Mouse (Mus musculus): ENCODE results near the gene Mob4. TPM values are rescaled to one million over a fixed set of nuclear protein-coding genes. Genes with fewer than 3 reads are reported as not detected.

Mob4 gene
- polyA plus RNA-seq, 1 experiment from 2014 or later: 121 TPM

DNA sequence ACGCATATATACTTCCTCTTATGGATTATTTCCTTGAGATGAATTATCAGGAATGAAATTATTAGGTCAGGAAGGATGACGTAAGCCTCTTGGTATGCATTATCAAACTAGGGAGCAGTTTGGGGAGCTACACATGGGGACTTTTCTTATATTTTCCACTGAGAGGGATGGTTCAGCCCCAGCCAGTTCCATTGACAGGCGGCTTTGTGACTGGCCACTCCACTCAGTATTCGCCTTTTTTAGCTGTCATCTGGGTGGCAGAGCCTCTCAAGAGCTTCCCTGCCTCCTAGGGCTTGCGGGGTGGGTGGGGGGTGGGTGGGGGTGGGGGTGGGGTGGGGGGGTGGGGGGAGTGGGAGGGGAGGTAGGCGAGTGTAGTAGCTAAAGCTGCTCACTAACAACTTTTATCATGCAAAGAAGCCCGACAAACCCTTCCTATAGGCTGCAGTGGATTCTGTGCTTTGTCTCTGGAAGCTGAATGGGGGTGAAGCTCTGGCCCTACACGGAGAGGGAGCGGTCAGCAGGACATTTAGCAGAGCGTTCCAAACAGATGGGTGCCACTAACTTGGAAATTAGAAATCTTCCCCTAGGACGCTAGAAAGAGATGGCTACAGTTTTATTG is 55.7 kb downstream of the Mob4 start:
- Histone ChIP-seq H3K36me3 (ENCODE audit: control insufficient read depth, insufficient read depth, low read length) (peaks cover 20% of the 10 kb centered on the region; the same call in 1 of the 2 replicates), H3K9me3 (ENCODE audit: control insufficient read depth, low read length) (no peaks in the 10 kb centered on the region), H3K4me2 (ENCODE audit: low read length) (0 out of 2 replicates have a peak overlapping the region, but pooled peaks have one; percentile 27), H3K4me1 (ENCODE audit: control insufficient read depth in 2 of 2, insufficient read depth in 2 of 2, low read length in 2 of 2) (no peaks in the 10 kb centered on the region; a peak in 1 of 4 replicates), H3K27me3 (ENCODE audit: control insufficient read depth, insufficient read depth, low read length) (no peaks in the 10 kb centered on the region), H3K27ac (replicated peaks in 1 of 2; ENCODE audit: control insufficient read depth in 1 of 2, insufficient read depth in 1 of 2, low read depth in 2 of 2, low read length in 2 of 2) (no peak overlapping the region), H3K9ac (ENCODE audit: low read length) (no peak overlapping the region; the same call in 1 of the 2 replicates), H3K4me3 (ENCODE audit: control insufficient read depth in 1 of 2, insufficient read depth in 1 of 2, low read depth in 1 of 2, low read length in 2 of 2) (no peak overlapping the region)
- ATAC-seq (ENCODE audit: insufficient number of reproducible peaks, insufficient read depth, low FRiP score, low read depth): no peak
- 23% methylated on average over 11 of the region's 11 CpGs for WGBS

- Histone ChIP-seq H3K4me2 (ENCODE audit: low read length) (peak overlapping the region; percentile 57), H3K27me3 (ENCODE audit: control insufficient read depth, insufficient read depth, low read length) (no peaks in the 10 kb centered on the region), H3K9ac (ENCODE audit: low read length) (peak overlapping the region; percentile 47), H3K36me3 (ENCODE audit: control insufficient read depth, insufficient read depth, low read length) (no peaks in the 10 kb centered on the region), H3K4me1 (ENCODE audit: control insufficient read depth in 2 of 2, insufficient read depth in 2 of 2, low read length in 2 of 2) (peaks cover 11 to 18% of the 10 kb centered on the region in 2 experiments), H3K9me3 (ENCODE audit: control insufficient read depth, low read length) (no peaks in the 10 kb centered on the region), H3K4me3 (ENCODE audit: control insufficient read depth in 1 of 2, insufficient read depth in 1 of 2, low read depth in 1 of 2, low read length in 2 of 2) (peak overlapping the region; percentile 27 to 30), H3K27ac (replicated peaks in 1 of 2; ENCODE audit: control insufficient read depth in 1 of 2, insufficient read depth in 1 of 2, low read depth in 2 of 2, low read length in 2 of 2) (peak overlapping the region in 1 of 2 experiments; percentile 48; a peak in 1 of 4 replicates)
- WGBS: 28% methylated on average over 8 of the region's 8 CpGs
- no peak for ATAC-seq (ENCODE audit: insufficient number of reproducible peaks, insufficient read depth, low FRiP score, low read depth)
Observed at GRCm38 (mm10) chr1:55192015-55192414, 61.0 kb downstream of the Mob4 start.

DNA sequence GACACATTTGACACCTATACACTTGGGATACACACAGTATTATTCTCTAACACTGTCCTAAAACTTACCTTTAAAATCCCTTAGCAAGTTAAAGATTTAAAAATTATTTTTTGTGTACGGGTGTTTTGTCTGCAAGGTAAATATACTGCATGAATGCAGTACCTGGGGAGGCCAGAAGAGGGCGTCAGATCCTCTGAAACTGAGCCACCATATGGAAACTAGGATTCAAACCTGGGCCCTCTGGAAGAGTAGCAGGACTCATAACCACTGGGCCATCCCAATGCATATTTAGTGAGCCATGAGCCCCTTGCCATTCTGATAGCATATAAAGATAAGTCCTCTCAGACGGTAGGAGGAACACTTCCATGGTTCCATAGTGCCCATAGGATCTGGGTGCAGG is 61.8 kb downstream of the Mob4 start:
- H3K4me3 ChIP-seq (ENCODE audit: control insufficient read depth in 1 of 2, insufficient read depth in 1 of 2, low read depth in 1 of 2, low read length in 2 of 2): no peak overlapping the region
- H3K27ac ChIP-seq (replicated peaks in 1 of 2; ENCODE audit: control insufficient read depth in 1 of 2, insufficient read depth in 1 of 2, low read depth in 2 of 2, low read length in 2 of 2): peak overlapping the region; percentile 64 to 68
- H3K9me3 ChIP-seq (ENCODE audit: control insufficient read depth, low read length): no peaks in the 10 kb centered on the region
- no peak for ATAC-seq (ENCODE audit: insufficient number of reproducible peaks, insufficient read depth, low FRiP score, low read depth)
- H3K4me2 ChIP-seq (ENCODE audit: low read length): no peak overlapping the region
- H3K36me3 ChIP-seq (ENCODE audit: control insufficient read depth, insufficient read depth, low read length): no peaks in the 10 kb centered on the region
- no peak overlapping the region for H3K9ac ChIP-seq (ENCODE audit: low read length)
- H3K27me3 ChIP-seq (ENCODE audit: control insufficient read depth, insufficient read depth, low read length): no peaks in the 10 kb centered on the region
- peaks cover 11 to 18% of the 10 kb centered on the region in 2 experiments; a peak in 3 of 4 replicates for H3K4me1 ChIP-seq (ENCODE audit: control insufficient read depth in 2 of 2, insufficient read depth in 2 of 2, low read length in 2 of 2)
- 41% methylated on average over 3 of the region's 3 CpGs for WGBS

DNA sequence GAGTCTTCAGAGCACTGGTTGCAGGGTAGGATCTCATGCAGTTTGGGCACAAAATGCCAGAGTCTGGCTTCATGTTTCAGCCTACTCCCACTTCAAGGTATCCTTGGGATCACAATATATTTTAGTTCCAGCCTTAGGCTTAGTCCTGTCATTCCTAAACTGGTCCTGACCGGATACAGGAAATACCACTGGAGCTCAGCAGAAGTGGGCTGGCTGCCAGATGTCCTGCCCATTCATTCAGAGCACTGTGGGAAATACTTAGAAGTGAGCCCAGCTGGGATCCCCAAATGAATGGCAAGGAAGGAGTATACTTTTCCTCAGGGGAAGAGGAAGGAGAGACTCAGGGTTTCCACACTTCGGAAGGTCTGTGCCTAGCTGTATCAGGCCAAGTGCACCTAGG is 62.3 kb downstream of the Mob4 start:
- no peak overlapping the region for H3K4me3 ChIP-seq (ENCODE audit: control insufficient read depth in 1 of 2, insufficient read depth in 1 of 2, low read depth in 1 of 2, low read length in 2 of 2)
- 25% methylated on average over 2 of the region's 2 CpGs for WGBS
- ATAC-seq (ENCODE audit: insufficient number of reproducible peaks, insufficient read depth, low FRiP score, low read depth): peak; percentile 54; the same call in 1 of the 2 replicates

DNA sequence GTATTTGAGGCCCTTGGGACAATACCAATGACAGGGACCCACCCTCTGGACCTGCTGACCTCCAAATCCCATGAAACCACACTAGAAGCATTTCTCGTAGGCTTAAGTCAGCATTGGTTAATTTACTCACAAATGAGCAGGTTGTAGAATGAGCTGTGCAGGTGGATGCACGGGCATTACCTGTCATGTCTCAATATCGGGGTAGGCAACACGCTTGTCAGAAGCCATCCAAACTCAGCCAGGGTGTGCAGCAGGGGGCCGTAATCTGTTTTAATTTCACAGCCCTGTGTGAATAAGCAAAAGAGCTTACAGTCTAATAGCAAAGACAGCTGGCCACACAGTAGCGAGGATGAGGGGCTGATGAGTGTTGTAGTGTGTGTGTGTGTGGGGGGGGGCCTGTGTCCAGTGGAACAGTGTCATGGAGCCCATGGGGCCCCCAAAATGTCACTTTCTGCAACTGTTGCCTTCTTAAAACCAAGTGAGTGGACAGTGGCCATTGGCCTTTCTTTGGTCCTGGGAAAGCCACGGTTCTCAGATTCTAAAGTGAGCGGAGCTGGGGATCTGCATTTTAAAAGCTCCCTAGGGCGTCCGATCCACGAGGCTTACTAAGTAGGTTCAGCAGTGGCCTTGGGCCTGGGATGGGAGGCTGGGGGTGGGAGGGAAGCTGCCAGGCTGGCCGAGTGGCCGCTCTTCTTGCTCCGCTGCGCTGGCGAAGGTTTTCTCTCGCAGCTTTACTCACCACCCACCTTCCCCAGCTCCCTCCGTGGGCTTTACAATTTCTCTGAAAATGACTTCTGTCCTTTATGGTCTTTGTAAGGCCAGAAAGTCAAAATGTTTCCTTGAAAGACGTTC is 63.3 kb downstream of the Mob4 start:
- no peaks in the 10 kb centered on the region for H3K36me3 ChIP-seq (ENCODE audit: control insufficient read depth, insufficient read depth, low read length)
- no peak overlapping the region for H3K4me2 ChIP-seq (ENCODE audit: low read length)
- no peak overlapping the region for H3K4me3 ChIP-seq (ENCODE audit: control insufficient read depth in 1 of 2, insufficient read depth in 1 of 2, low read depth in 1 of 2, low read length in 2 of 2)
- no peaks in the 10 kb centered on the region for H3K27me3 ChIP-seq (ENCODE audit: control insufficient read depth, insufficient read depth, low read length)
- no peak overlapping the region for H3K9ac ChIP-seq (ENCODE audit: low read length)
- H3K27ac ChIP-seq (replicated peaks in 1 of 2; ENCODE audit: control insufficient read depth in 1 of 2, insufficient read depth in 1 of 2, low read depth in 2 of 2, low read length in 2 of 2): 0 out of 4 replicates have a peak overlapping the region, but pooled peaks of 1 of the 2 experiments have one; percentile 19
- no peaks in the 10 kb centered on the region for H3K9me3 ChIP-seq (ENCODE audit: control insufficient read depth, low read length)
- peaks cover 11 to 21% of the 10 kb centered on the region in 2 experiments; a peak in 3 of 4 replicates for H3K4me1 ChIP-seq (ENCODE audit: control insufficient read depth in 2 of 2, insufficient read depth in 2 of 2, low read length in 2 of 2)
- ATAC-seq (ENCODE audit: insufficient number of reproducible peaks, insufficient read depth, low FRiP score, low read depth): no peak
- WGBS: 51% methylated on average over 19 of the region's 19 CpGs

More for the DNA sequence above, 62.3 kb downstream of the Mob4 start:
- Histone ChIP-seq H3K27ac (replicated peaks in 1 of 2; ENCODE audit: control insufficient read depth in 1 of 2, insufficient read depth in 1 of 2, low read depth in 2 of 2, low read length in 2 of 2) (peak overlapping the region; percentile 64 to 68), H3K36me3 (ENCODE audit: control insufficient read depth, insufficient read depth, low read length) (no peaks in the 10 kb centered on the region), H3K4me1 (ENCODE audit: control insufficient read depth in 2 of 2, insufficient read depth in 2 of 2, low read length in 2 of 2) (peaks cover 11 to 18% of the 10 kb centered on the region in 2 experiments; a peak in 3 of 4 replicates), H3K4me2 (ENCODE audit: low read length) (no peak overlapping the region; the same call in 1 of the 2 replicates), H3K9me3 (ENCODE audit: control insufficient read depth, low read length) (no peaks in the 10 kb centered on the region), H3K9ac (ENCODE audit: low read length) (no peak overlapping the region), H3K27me3 (ENCODE audit: control insufficient read depth, insufficient read depth, low read length) (no peaks in the 10 kb centered on the region)

DNA sequence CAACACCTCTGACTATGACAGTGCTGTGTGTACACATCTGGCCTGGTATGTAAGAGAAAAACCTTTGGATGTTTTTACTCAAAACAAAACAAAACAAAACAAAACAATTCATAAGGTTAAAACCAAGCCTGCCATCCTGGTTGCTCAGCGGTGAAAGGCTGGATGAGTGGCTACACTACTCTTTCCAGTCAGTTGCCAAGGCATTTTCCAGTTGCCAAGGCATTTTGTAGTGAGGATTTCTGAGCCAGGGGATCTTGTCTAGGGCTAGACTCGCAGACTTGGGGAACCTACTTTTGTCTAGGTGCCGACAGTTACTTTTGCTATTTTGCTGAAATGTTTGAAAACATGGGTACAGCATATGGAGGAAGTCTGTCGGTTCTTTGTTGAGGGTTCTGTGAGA is 64.0 kb downstream of the Mob4 start:
- Histone ChIP-seq H3K4me2 (ENCODE audit: low read length) (no peak overlapping the region), H3K36me3 (ENCODE audit: control insufficient read depth, insufficient read depth, low read length) (no peaks in the 10 kb centered on the region), H3K4me1 (ENCODE audit: control insufficient read depth in 2 of 2, insufficient read depth in 2 of 2, low read length in 2 of 2) (peaks cover 11 to 21% of the 10 kb centered on the region in 2 experiments; a peak in 3 of 4 replicates), H3K27ac (replicated peaks in 1 of 2; ENCODE audit: control insufficient read depth in 1 of 2, insufficient read depth in 1 of 2, low read depth in 2 of 2, low read length in 2 of 2) (no peak overlapping the region), H3K9me3 (ENCODE audit: control insufficient read depth, low read length) (no peaks in the 10 kb centered on the region), H3K4me3 (ENCODE audit: control insufficient read depth in 1 of 2, insufficient read depth in 1 of 2, low read depth in 1 of 2, low read length in 2 of 2) (no peak overlapping the region), H3K9ac (ENCODE audit: low read length) (no peak overlapping the region), H3K27me3 (ENCODE audit: control insufficient read depth, insufficient read depth, low read length) (no peaks in the 10 kb centered on the region)
- no peak for ATAC-seq (ENCODE audit: insufficient number of reproducible peaks, insufficient read depth, low FRiP score, low read depth)
- 74% methylated on average over 4 of the region's 4 CpGs for WGBS

- no peaks in the 10 kb centered on the region for H3K9me3 ChIP-seq (ENCODE audit: control insufficient read depth, low read length)
- no peak overlapping the region for H3K4me2 ChIP-seq (ENCODE audit: low read length)
- ATAC-seq (ENCODE audit: insufficient number of reproducible peaks, insufficient read depth, low FRiP score, low read depth): no peak
- peak overlapping the region; percentile 41 to 58; a peak in 3 of 4 replicates for H3K27ac ChIP-seq (replicated peaks in 1 of 2; ENCODE audit: control insufficient read depth in 1 of 2, insufficient read depth in 1 of 2, low read depth in 2 of 2, low read length in 2 of 2)
- H3K9ac ChIP-seq (ENCODE audit: low read length): no peak overlapping the region
- H3K27me3 ChIP-seq (ENCODE audit: control insufficient read depth, insufficient read depth, low read length): no peaks in the 10 kb centered on the region
- H3K4me1 ChIP-seq (ENCODE audit: control insufficient read depth in 2 of 2, insufficient read depth in 2 of 2, low read length in 2 of 2): peaks cover 14 to 24% of the 10 kb centered on the region in 2 experiments; a peak in 3 of 4 replicates
- H3K4me3 ChIP-seq (ENCODE audit: control insufficient read depth in 1 of 2, insufficient read depth in 1 of 2, low read depth in 1 of 2, low read length in 2 of 2): no peak overlapping the region
- no peaks in the 10 kb centered on the region for H3K36me3 ChIP-seq (ENCODE audit: control insufficient read depth, insufficient read depth, low read length)
- 53% methylated on average over 6 of the region's 6 CpGs for WGBS
Observed at GRCm38 (mm10) chr1:55196327-55197003, 65.4 kb downstream of the Mob4 start.

Measured in heart, embryonic 14.5 days (tissue).